Comparison of ENCODE assay signal across 7 mouse cellular contexts in genomic region chr9:117253361-117253760, GRCm38 (mm10).
DNase-seq lines count a peak whose midpoint lies in the region; ATAC-seq and TF ChIP-seq lines count a peak whose summit lies in the region.

No protein-coding gene starts in this region.

- no peaks in the 10 kb centered on the region for H3K36me3 ChIP-seq in liver, embryonic 11.5 days (ENCODE audit: control insufficient read depth, insufficient read depth, low read length)
- H3K36me3 ChIP-seq in hindbrain, embryonic 16.5 days (ENCODE audit: control insufficient read depth, insufficient read depth, low read length) = no peaks in the 10 kb centered on the region
- H3K36me3 ChIP-seq in liver, postnatal 0 days (replicated peaks; ENCODE audit: insufficient read depth, low read length) = no peaks in the 10 kb centered on the region
- no peaks in the 10 kb centered on the region for H3K36me3 ChIP-seq in stomach, postnatal 0 days (ENCODE audit: control insufficient read depth, insufficient read depth, low read length)

- no peak overlapping the region for H3K4me3 ChIP-seq in liver, embryonic 11.5 days (ENCODE audit: low read depth, low read length)
- H3K4me3 ChIP-seq in hindbrain, embryonic 16.5 days (ENCODE audit: low read length) = peak overlapping the region; percentile 60
- no peak overlapping the region for H3K4me3 ChIP-seq in liver, postnatal 0 days (ENCODE audit: low read depth, low read length)
- H3K4me3 ChIP-seq in stomach, postnatal 0 days (ENCODE audit: low read depth, low read length) = peak overlapping the region; percentile 68

- H3K9ac ChIP-seq in liver, embryonic 11.5 days (ENCODE audit: low read depth, low read length) = no peak overlapping the region
- H3K9ac ChIP-seq in hindbrain, embryonic 16.5 days (ENCODE audit: low read depth, low read length) = peak overlapping the region; percentile 45; the same call in 1 of the 2 replicates
- H3K9ac ChIP-seq in liver, postnatal 0 days (replicated peaks) = no peak overlapping the region
- peak overlapping the region; percentile 38; the same call in 1 of the 2 replicates for H3K9ac ChIP-seq in stomach, postnatal 0 days (ENCODE audit: low read length)

- 55% methylated on average over 11 of the region's 11 CpGs for WGBS in liver, embryonic 11.5 days
- 19% methylated on average over 11 of the region's 11 CpGs for WGBS in hindbrain, embryonic 16.5 days
- 60% methylated on average over 11 of the region's 11 CpGs for WGBS in liver, postnatal 0 days (ENCODE audit: insufficient replicate concordance)
- WGBS in stomach, postnatal 0 days = 24% methylated on average over 11 of the region's 11 CpGs

- no peak for ATAC-seq in liver, embryonic 11.5 days (replicated peaks; ENCODE audit: low FRiP score)
- ATAC-seq in hindbrain, embryonic 16.5 days = no peak
- ATAC-seq in liver, postnatal 0 days = no peak
- no peak for ATAC-seq in stomach, postnatal 0 days (ENCODE audit: low FRiP score, low TSS enrichment)
- ATAC-seq in erythroblast, adult 5-6 weeks (replicated peaks; ENCODE audit: low FRiP score, poor library complexity, severe bottlenecking) = no peak

- H3K4me1 ChIP-seq in liver, embryonic 11.5 days (replicated peaks; ENCODE audit: control insufficient read depth, insufficient read depth, low read length) = no peaks in the 10 kb centered on the region; the same call in 1 of the 2 replicates
- peaks cover 13% of the 10 kb centered on the region for H3K4me1 ChIP-seq in hindbrain, embryonic 16.5 days (ENCODE audit: control insufficient read depth, insufficient read depth, low read depth, low read length)
- 0 out of 2 replicates have a peak, but pooled peaks cover 5% of the 10 kb centered on the region for H3K4me1 ChIP-seq in liver, postnatal 0 days (ENCODE audit: insufficient read depth)
- no peaks in the 10 kb centered on the region for H3K4me1 ChIP-seq in stomach, postnatal 0 days (replicated peaks; ENCODE audit: control insufficient read depth, insufficient read depth)

- peak overlapping the region; percentile 64; the same call in 1 of the 2 replicates for H3K4me2 ChIP-seq in liver, embryonic 11.5 days
- peak overlapping the region; percentile 71 for H3K4me2 ChIP-seq in hindbrain, embryonic 16.5 days (ENCODE audit: low read length)
- peak overlapping the region; percentile 68 for H3K4me2 ChIP-seq in liver, postnatal 0 days (ENCODE audit: low read depth, low read length)
- peak overlapping the region; percentile 63 for H3K4me2 ChIP-seq in stomach, postnatal 0 days (replicated peaks; ENCODE audit: low read depth)

- TF ChIP-seq EP300 in liver, postnatal 0 days (IDR thresholded peaks at IDR 0.05; ENCODE audit: low read depth) = no peak
- no peak for TF ChIP-seq EP300 in stomach, postnatal 0 days (optimal IDR thresholded peaks at IDR 0.05)

- H3K27ac ChIP-seq in liver, embryonic 11.5 days (ENCODE audit: low read depth, low read length) = no peak overlapping the region
- H3K27ac ChIP-seq in hindbrain, embryonic 16.5 days (ENCODE audit: low read depth, low read length) = peak overlapping the region; percentile 68
- no peak overlapping the region for H3K27ac ChIP-seq in liver, postnatal 0 days (ENCODE audit: low read depth)
- no peak overlapping the region for H3K27ac ChIP-seq in stomach, postnatal 0 days (replicated peaks)

- no peaks in the 10 kb centered on the region for H3K9me3 ChIP-seq in liver, embryonic 11.5 days (ENCODE audit: control insufficient read depth, low read length)
- no peaks in the 10 kb centered on the region for H3K9me3 ChIP-seq in hindbrain, embryonic 16.5 days (ENCODE audit: control insufficient read depth, low read length)
- H3K9me3 ChIP-seq in liver, postnatal 0 days (ENCODE audit: low read length) = no peaks in the 10 kb centered on the region
- H3K9me3 ChIP-seq in stomach, postnatal 0 days (ENCODE audit: control insufficient read depth, low read length) = no peaks in the 10 kb centered on the region

- DNase-seq in liver, embryonic 11.5 days (ENCODE audit: low spot score) = no peak
- DNase-seq in liver = no peak
- peak; percentile 22 to 71 for DNase-seq in frontal cortex, adult 2 months (ENCODE audit: extremely low spot score in 1 of 2, low spot score in 1 of 2)
- DNase-seq in liver, postnatal 0 days = no peak
- peak; percentile 27 for DNase-seq in stomach, postnatal 0 days (ENCODE audit: low spot score)

- no peak for TF ChIP-seq CTCF in liver, postnatal 0 days (IDR thresholded peaks at IDR 0.05; ENCODE audit: low read depth)
- TF ChIP-seq CTCF in stomach, postnatal 0 days (IDR thresholded peaks at IDR 0.05; ENCODE audit: low read depth) = no peak

- H3K27me3 ChIP-seq in liver, embryonic 11.5 days (replicated peaks; ENCODE audit: control insufficient read depth, insufficient read depth, low read length) = no peaks in the 10 kb centered on the region
- H3K27me3 ChIP-seq in hindbrain, embryonic 16.5 days (replicated peaks; ENCODE audit: control insufficient read depth, insufficient read depth, low read length) = no peaks in the 10 kb centered on the region
- H3K27me3 ChIP-seq in liver, postnatal 0 days (ENCODE audit: insufficient read depth, low read length) = 0 out of 2 replicates have a peak, but pooled peaks cover 4% of the 10 kb centered on the region
- H3K27me3 ChIP-seq in stomach, postnatal 0 days (ENCODE audit: control insufficient read depth, insufficient read depth, low read length) = no peaks in the 10 kb centered on the region

Comparison
In these comparisons a context has a peak if more than half of its experiments do, and no peak if none do; other contexts are left out.
1. DNase-seq: peak in frontal cortex, adult 2 months (2 of 2) and stomach, postnatal 0 days (single experiment); none in liver, embryonic 11.5 days (single experiment), liver (single experiment) and liver, postnatal 0 days (single experiment).
2. H3K4me3 ChIP-seq: peak in hindbrain, embryonic 16.5 days (single experiment) and stomach, postnatal 0 days (single experiment); none in liver, embryonic 11.5 days (single experiment) and liver, postnatal 0 days (single experiment).
3. H3K9ac ChIP-seq: peak in hindbrain, embryonic 16.5 days (single experiment) and stomach, postnatal 0 days (single experiment); none in liver, embryonic 11.5 days (single experiment) and liver, postnatal 0 days (single experiment).
4. Peak in every context shown above with its lines, with median percentiles within 50 percentile points of each other: H3K4me2 ChIP-seq.